Mouse (Mus musculus) myocyte (in vitro differentiated cells): ENCODE results near the gene Tmem127. TPM values are rescaled to one million over a fixed set of nuclear protein-coding genes. Genes with fewer than 3 reads are reported as not detected.
A peak's percentile ranks its signal among the peaks of the same experiment; 100 is the strongest.

Experiments
- H3K27me3 ChIP-seq: one replicate; pipeline ENCODE4 v1.6.1; 2011; ENCODE audit not compliant: control insufficient read depth, insufficient read depth, insufficient read length
- H3K36me3 ChIP-seq: one replicate; pipeline ENCODE4 v1.6.1; 2011; ENCODE audit not compliant: control insufficient read depth, insufficient read depth
- H3K4me2 ChIP-seq: one replicate; pipeline ENCODE4 v1.6.1; 2011; ENCODE audit warnings: low read depth, control low read depth
- H3K4me3 ChIP-seq: one replicate; pipeline ENCODE4 v1.5.1; 2011; ENCODE audit warnings: mild to moderate bottlenecking, control low read depth, moderate library complexity
- H3K79me2 ChIP-seq: one replicate; pipeline ENCODE4 v1.6.1; 2011; ENCODE audit not compliant: control insufficient read depth, insufficient read depth
- H3ac ChIP-seq: one replicate; pipeline ENCODE4 v1.6.1; 2011; ENCODE audit not compliant: control insufficient read depth, insufficient read length
- CEBPB ChIP-seq: IDR thresholded peaks from 2 replicates; pipeline ENCODE4 v1.6.1; 2011; ENCODE audit warnings: mild to moderate bottlenecking, moderate library complexity; ENCODE audit not compliant: poor library complexity, insufficient read depth, severe bottlenecking
- E2F4 ChIP-seq: IDR thresholded peaks from one replicate; pipeline ENCODE4 v1.6.1; 2011; ENCODE audit warnings: mild to moderate bottlenecking, control low read depth, moderate library complexity; ENCODE audit not compliant: insufficient read depth
- MAX ChIP-seq: IDR thresholded peaks from one replicate; pipeline ENCODE4 v1.6.1; 2011; ENCODE audit warnings: low read depth, mild to moderate bottlenecking, control low read depth
- MYOD1 ChIP-seq, 3 experiments: IDR thresholded peaks; one replicate each; pipeline ENCODE4 v1.6.1; 2011; ENCODE audit warnings: control low read depth in 2 of 3, low read depth in 2 of 3, mild to moderate bottlenecking in 2 of 3, moderate library complexity in 1 of 3; ENCODE audit not compliant: insufficient read length in 2 of 3, control insufficient read depth in 1 of 3
- MYOG ChIP-seq, 3 experiments: IDR thresholded peaks; one replicate each; pipeline ENCODE4 v1.6.1; 2011; ENCODE audit warnings: control low read depth in 2 of 3, low read depth in 2 of 3, mild to moderate bottlenecking in 2 of 3; ENCODE audit not compliant: insufficient read length in 2 of 3, control insufficient read depth in 1 of 3, insufficient read depth in 1 of 3
- POLR2A ChIP-seq: IDR thresholded peaks from one replicate; pipeline ENCODE4 v1.6.1; 2011; ENCODE audit warnings: low read depth, mild to moderate bottlenecking, control low read depth, moderate library complexity; ENCODE audit not compliant: insufficient read length
- POLR2AphosphoS2 ChIP-seq: IDR thresholded peaks from one replicate; pipeline ENCODE4 v1.6.1; 2011; ENCODE audit warnings: low read depth, control low read depth; ENCODE audit not compliant: insufficient read length
- REST ChIP-seq: IDR thresholded peaks from one replicate; pipeline ENCODE4 v1.6.1; 2011; ENCODE audit warnings: mild to moderate bottlenecking, control low read depth, moderate library complexity; ENCODE audit not compliant: insufficient read depth, insufficient read length
- SRF ChIP-seq: IDR thresholded peaks from one replicate; pipeline ENCODE4 v1.6.1; 2011; ENCODE audit warnings: low read depth; ENCODE audit not compliant: control insufficient read depth, insufficient read length
- TCF12 ChIP-seq: IDR thresholded peaks from one replicate; pipeline ENCODE4 v1.6.1; 2011; ENCODE audit warnings: mild to moderate bottlenecking, control low read depth; ENCODE audit not compliant: poor library complexity, insufficient read depth, severe bottlenecking
- TCF3 ChIP-seq: IDR thresholded peaks from one replicate; pipeline ENCODE4 v1.6.1; 2011; ENCODE audit warnings: low read depth, control low read depth; ENCODE audit not compliant: insufficient read length
- USF1 ChIP-seq: IDR thresholded peaks from one replicate; pipeline ENCODE4 v1.6.1; 2011; ENCODE audit warnings: low read depth, mild to moderate bottlenecking, control low read depth, moderate library complexity
- polyA plus RNA-seq: library from polyadenylated mRNA; unstranded; fragments of >200 nt; fragmentation: generic; extraction: Trizol; gene quantifications from one replicate; pipeline ENCODE4 v1.2.1, GENCODE M21; 2012; ENCODE audit warnings: missing spikeins

The Tmem127 gene
- polyA plus RNA-seq, 1 experiment: 23.0 TPM

GRCm38 (mm10) chr2:127251457-127251856 is 3.7 kb downstream of the Tmem127 start:
- Histone ChIP-seq H3K36me3 (no peaks in the 10 kb centered on the region), H3ac (no peak overlapping the region), H3K4me2 (peak overlapping the region; percentile 25), H3K4me3 (no peak overlapping the region), H3K27me3 (no peaks in the 10 kb centered on the region), H3K79me2 (peaks cover 23% of the 10 kb centered on the region)
- no peak for TF ChIP-seq REST
- no peak for TF ChIP-seq MYOG (IDR thresholded peaks at IDR 0.05; ENCODE audit: control insufficient read depth in 1 of 3, insufficient read depth in 1 of 3, insufficient read length in 2 of 3, low read depth in 2 of 3)
- no peak for TF ChIP-seq CEBPB
- no peak for TF ChIP-seq MYOD1 (IDR thresholded peaks at IDR 0.05; ENCODE audit: control insufficient read depth in 1 of 3, insufficient read length in 2 of 3, low read depth in 2 of 3)
- TF ChIP-seq TCF12: no peak
- TF ChIP-seq USF1: no peak
- no peak for TF ChIP-seq POLR2AphosphoS2
- no peak for TF ChIP-seq POLR2A
- no peak for TF ChIP-seq MAX
- TF ChIP-seq E2F4: no peak
- TF ChIP-seq TCF3: no peak
- no peak for TF ChIP-seq SRF

- Histone ChIP-seq H3K27me3 (no peaks in the 10 kb centered on the region), H3K36me3 (no peaks in the 10 kb centered on the region), H3K79me2 (peaks cover 19% of the 10 kb centered on the region), H3K4me3 (no peak overlapping the region), H3ac (no peak overlapping the region), H3K4me2 (peak overlapping the region; percentile 25)
- TF ChIP-seq MYOD1 (IDR thresholded peaks at IDR 0.05; ENCODE audit: control insufficient read depth in 1 of 3, insufficient read length in 2 of 3, low read depth in 2 of 3) (peak; percentile 46 to 68 (median 65)), REST (no peak), TCF12 (peak; percentile 14), MYOG (IDR thresholded peaks at IDR 0.05; ENCODE audit: control insufficient read depth in 1 of 3, insufficient read depth in 1 of 3, insufficient read length in 2 of 3, low read depth in 2 of 3) (peak in 2 of 3 experiments; percentile 11 to 94), E2F4 (no peak)
Measured at GRCm38 (mm10) chr2:127251880-127252527, 4.3 kb downstream of the Tmem127 start.

- TF ChIP-seq TCF3: no peak
- H3ac ChIP-seq: no peak overlapping the region
- H3K27me3 ChIP-seq: no peaks in the 10 kb centered on the region
- no peaks in the 10 kb centered on the region for H3K36me3 ChIP-seq
- H3K4me3 ChIP-seq: no peak overlapping the region
- peak overlapping the region; percentile 25 for H3K4me2 ChIP-seq
- peaks cover 14% of the 10 kb centered on the region for H3K79me2 ChIP-seq
Measured at GRCm38 (mm10) chr2:127252787-127253186, 5.1 kb downstream of the Tmem127 start.

GRCm38 (mm10) chr2:127254604-127255134 is 7.0 kb downstream of the Tmem127 start:
- Histone ChIP-seq H3ac (no peak overlapping the region), H3K79me2 (peaks cover 3% of the 10 kb centered on the region), H3K27me3 (no peaks in the 10 kb centered on the region), H3K4me3 (no peak overlapping the region), H3K4me2 (no peak overlapping the region), H3K36me3 (peaks cover 8% of the 10 kb centered on the region)
- no peak for TF ChIP-seq MAX
- no peak for TF ChIP-seq REST
- no peak for TF ChIP-seq CEBPB
- no peak for TF ChIP-seq MYOD1 (IDR thresholded peaks at IDR 0.05; ENCODE audit: control insufficient read depth in 1 of 3, insufficient read length in 2 of 3, low read depth in 2 of 3)
- TF ChIP-seq SRF: no peak
- TF ChIP-seq USF1: no peak

- Histone ChIP-seq H3K36me3 (peaks cover 13% of the 10 kb centered on the region), H3ac (no peak overlapping the region), H3K79me2 (peaks cover 3% of the 10 kb centered on the region), H3K4me2 (no peak overlapping the region), H3K27me3 (no peaks in the 10 kb centered on the region), H3K4me3 (no peak overlapping the region)
- TF ChIP-seq CEBPB: no peak
- TF ChIP-seq POLR2AphosphoS2: no peak
- no peak for TF ChIP-seq MAX
- TF ChIP-seq POLR2A: no peak
- no peak for TF ChIP-seq SRF
- no peak for TF ChIP-seq MYOD1 (IDR thresholded peaks at IDR 0.05; ENCODE audit: control insufficient read depth in 1 of 3, insufficient read length in 2 of 3, low read depth in 2 of 3)
- no peak for TF ChIP-seq MYOG (IDR thresholded peaks at IDR 0.05; ENCODE audit: control insufficient read depth in 1 of 3, insufficient read depth in 1 of 3, insufficient read length in 2 of 3, low read depth in 2 of 3)
- no peak for TF ChIP-seq REST
- no peak for TF ChIP-seq E2F4
Measured at GRCm38 (mm10) chr2:127255294-127255693, 7.6 kb downstream of the Tmem127 start.
